In genomic region chr1:31337087-31337486, GRCm38 (mm10) we compare ENCODE assay signal across 11 mouse cellular contexts.
DNase-seq lines count a peak whose midpoint lies in the region; ATAC-seq and TF ChIP-seq lines count a peak whose summit lies in the region.
"Had no signal": no experiment of that assay in that cellular context is flagged by ENCODE, and none has a peak within 500 bp of the region (broad histone marks: within the 10 kb centered on the region; RNA-seq: fewer than 3 reads in every experiment).

No protein-coding gene starts in this region.

- H3K4me3 ChIP-seq in kidney, embryonic 14.5 days (ENCODE audit: low read length), result no peak overlapping the region
- H3K4me3 ChIP-seq in midbrain, postnatal 0 days (ENCODE audit: low read depth, low read length), result no peak overlapping the region
- H3K4me3 ChIP-seq in midbrain, embryonic 10.5 days, result no peak overlapping the region
- H3K4me3 ChIP-seq in stomach, postnatal 0 days (ENCODE audit: low read depth, low read length), result no peak overlapping the region

- intact Hi-C loops in gastrocnemius, postnatal 14 days (cut with DNase I; ENCODE audit: low total_unique reads), result no loop called here

- ATAC-seq in cerebellum, adult (ENCODE audit: insufficient number of reproducible peaks, low FRiP score, low TSS enrichment), result no peak
- ATAC-seq in kidney, embryonic 14.5 days (ENCODE audit: low FRiP score, low TSS enrichment), result no peak
- ATAC-seq in midbrain, postnatal 0 days (ENCODE audit: low FRiP score), result no peak
- no peak for ATAC-seq in stomach, postnatal 0 days (ENCODE audit: low FRiP score, low TSS enrichment)

- 66% methylated on average over 4 of the region's 4 CpGs for WGBS in kidney, embryonic 14.5 days
- 69% methylated on average over 4 of the region's 4 CpGs for WGBS in midbrain, postnatal 0 days
- WGBS in midbrain, embryonic 10.5 days, result 74% methylated on average over 4 of the region's 4 CpGs
- 54% methylated on average over 4 of the region's 4 CpGs for WGBS in stomach, postnatal 0 days

- TF ChIP-seq CTCF in midbrain, postnatal 0 days (IDR thresholded peaks at IDR 0.05), result peak; percentile 59
- peak; percentile 67 for TF ChIP-seq CTCF in stomach, postnatal 0 days (IDR thresholded peaks at IDR 0.05; ENCODE audit: low read depth)

- TF ChIP-seq EP300 in stomach, postnatal 0 days (optimal IDR thresholded peaks at IDR 0.05), result no peak

- DNase-seq in cerebellum, adult 9-10 months, result peak; percentile 4
- peak; percentile 1 for DNase-seq in kidney, postnatal 14 days
- peak; percentile 43 for DNase-seq in midbrain, postnatal 0 days (ENCODE audit: low spot score)
- no peak for DNase-seq in midbrain, embryonic 10.5 days (ENCODE audit: low spot score)
- DNase-seq in stomach, postnatal 0 days (ENCODE audit: low spot score), result no peak
- DNase-seq in gastrocnemius, postnatal 14 days, result no peak
- DNase-seq: adrenal gland, adult 2 months; B cell, adult 2 months; cerebellum, adult 9-11 months had no signal

- no peak overlapping the region for H3K27ac ChIP-seq in kidney, embryonic 14.5 days (ENCODE audit: low read depth, low read length)
- no peak overlapping the region for H3K27ac ChIP-seq in midbrain, postnatal 0 days (ENCODE audit: low read depth, low read length)
- no peak overlapping the region for H3K27ac ChIP-seq in midbrain, embryonic 10.5 days (replicated peaks)
- H3K27ac ChIP-seq in stomach, postnatal 0 days (replicated peaks), result no peak overlapping the region

- no peaks in the 10 kb centered on the region for H3K27me3 ChIP-seq in kidney, embryonic 14.5 days (ENCODE audit: control insufficient read depth, insufficient read depth, low read length)
- no peaks in the 10 kb centered on the region for H3K27me3 ChIP-seq in midbrain, postnatal 0 days (ENCODE audit: insufficient read depth, low read length)
- no peaks in the 10 kb centered on the region for H3K27me3 ChIP-seq in midbrain, embryonic 10.5 days (ENCODE audit: low read depth, poor library complexity, severe bottlenecking)
- no peaks in the 10 kb centered on the region for H3K27me3 ChIP-seq in stomach, postnatal 0 days (ENCODE audit: control insufficient read depth, insufficient read depth, low read length)

- no peaks in the 10 kb centered on the region for H3K4me1 ChIP-seq in kidney, embryonic 14.5 days (ENCODE audit: control insufficient read depth, insufficient read depth, low read length)
- no peaks in the 10 kb centered on the region for H3K4me1 ChIP-seq in midbrain, postnatal 0 days (ENCODE audit: insufficient read depth, low read length)
- no peaks in the 10 kb centered on the region for H3K4me1 ChIP-seq in midbrain, embryonic 10.5 days
- no peaks in the 10 kb centered on the region for H3K4me1 ChIP-seq in stomach, postnatal 0 days (replicated peaks; ENCODE audit: control insufficient read depth, insufficient read depth)

- H3K36me3 ChIP-seq in kidney, embryonic 14.5 days (ENCODE audit: control insufficient read depth, insufficient read depth, low read length), result no peaks in the 10 kb centered on the region
- H3K36me3 ChIP-seq in midbrain, postnatal 0 days (ENCODE audit: insufficient read depth, low read length), result no peaks in the 10 kb centered on the region
- H3K36me3 ChIP-seq in midbrain, embryonic 10.5 days, result no peaks in the 10 kb centered on the region
- H3K36me3 ChIP-seq in stomach, postnatal 0 days (ENCODE audit: control insufficient read depth, insufficient read depth, low read length), result no peaks in the 10 kb centered on the region

- H3K9me3 ChIP-seq in kidney, embryonic 14.5 days (ENCODE audit: control insufficient read depth, low read length), result no peaks in the 10 kb centered on the region
- H3K9me3 ChIP-seq in midbrain, postnatal 0 days (ENCODE audit: low read length), result no peaks in the 10 kb centered on the region
- no peaks in the 10 kb centered on the region for H3K9me3 ChIP-seq in midbrain, embryonic 10.5 days (replicated peaks)
- H3K9me3 ChIP-seq in stomach, postnatal 0 days (ENCODE audit: control insufficient read depth, low read length), result no peaks in the 10 kb centered on the region

- no peak overlapping the region for H3K4me2 ChIP-seq in kidney, embryonic 14.5 days (replicated peaks; ENCODE audit: low read depth, low read length)
- no peak overlapping the region for H3K4me2 ChIP-seq in midbrain, postnatal 0 days (ENCODE audit: low read depth, low read length, poor library complexity, severe bottlenecking)
- H3K4me2 ChIP-seq in stomach, postnatal 0 days (replicated peaks; ENCODE audit: low read depth), result no peak overlapping the region

- no peak overlapping the region for H3K9ac ChIP-seq in kidney, embryonic 14.5 days (ENCODE audit: low read depth, low read length)
- no peak overlapping the region for H3K9ac ChIP-seq in midbrain, postnatal 0 days (replicated peaks; ENCODE audit: low read length, poor library complexity, severe bottlenecking)
- H3K9ac ChIP-seq in stomach, postnatal 0 days (ENCODE audit: low read length), result no peak overlapping the region

Comparison
In these comparisons a context has a peak if more than half of its experiments do, and no peak if none do; other contexts are left out.
1. DNase-seq: peak in cerebellum, adult 9-10 months (single experiment), kidney, postnatal 14 days (single experiment) and midbrain, postnatal 0 days (single experiment); none in midbrain, embryonic 10.5 days (single experiment), stomach, postnatal 0 days (single experiment) and gastrocnemius, postnatal 14 days (single experiment).